Mouse (Mus musculus): Measurements from ENCODE around the gene Grm4. TPM values are rescaled to one million over a fixed set of nuclear protein-coding genes. Genes with fewer than 3 reads are reported as not detected.

The Grm4 gene
- polyA plus RNA-seq (2012; rRNA removed): 4.8 and 7.1 TPM in 2 replicates

DNA sequence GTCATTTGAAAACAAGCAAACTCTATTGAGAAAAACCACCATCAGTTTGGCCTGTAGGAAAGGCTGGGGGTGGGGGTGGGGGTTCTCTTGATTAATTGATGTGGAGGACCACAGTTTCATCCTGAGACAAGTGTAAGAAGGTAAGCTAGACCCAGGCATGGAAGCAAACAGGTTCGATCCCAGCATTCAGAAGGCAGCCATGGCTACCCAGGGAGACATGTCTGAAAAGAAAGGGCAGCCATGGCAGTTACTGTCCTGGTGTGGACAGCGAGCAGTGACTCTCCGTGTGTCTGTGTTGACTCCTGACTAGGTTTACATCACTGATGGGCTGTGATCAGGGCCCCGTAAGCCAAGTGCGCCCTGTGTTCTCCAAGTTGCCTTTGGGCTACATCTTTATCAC is at the start of gene Grm4:
Grm4 (minus strand) TSS at position 101 of the 400 bp plus-strand sequence.

GRCm38 (mm10) chr17:27565163-27565941 is 44.1 kb upstream of the Grm4 start, which contains the start of gene AI413582:
Gene AI413582 (minus strand): TSS chr17:27565756.

GRCm38 (mm10) chr17:27556315-27557011 is 35.3 kb upstream of the Grm4 start, which contains the start of gene Hmga1:
Gene Hmga1 (plus strand): TSS chr17:27556497.

Other genes starting within 250 kb of the Grm4 start
- gene Hmga1, start 35.1 kb upstream of the Grm4 start, polyA plus RNA-seq (2012; rRNA removed): 284 and 304 TPM in 2 replicates
- gene AI413582, start 44.4 kb upstream of the Grm4 start, polyA plus RNA-seq (2012; rRNA removed): 11.1 and 13.9 TPM in 2 replicates
- 196 and 673 TPM in 2 replicates for gene Nudt3, start 102.1 kb upstream of the Grm4 start, polyA plus RNA-seq (2012; rRNA removed)
- 0.23 TPM in 1 of 2 replicates, not detected in the other for gene RPS10-NUDT3, start 113.8 kb upstream of the Grm4 start, polyA plus RNA-seq (2012; rRNA removed)
- gene Rps10, start 115.3 kb upstream of the Grm4 start, polyA plus RNA-seq (2012; rRNA removed): 1,632 and 1,758 TPM in 2 replicates
- 3.4 TPM in 2 replicates for gene Pacsin1, start 134.1 kb upstream of the Grm4 start, polyA plus RNA-seq (2012; rRNA removed)
- 0.35 and 0.63 TPM in 2 replicates for gene Spdef, start 207.6 kb upstream of the Grm4 start, polyA plus RNA-seq (2012; rRNA removed)

All from central nervous system, embryonic 11.5 days (tissue).